Mouse (Mus musculus) neutrophil, adult 5-6 weeks (primary cell): ENCODE results near the gene Sectm1b. TPM values are rescaled to one million over a fixed set of nuclear protein-coding genes. Genes with fewer than 3 reads are reported as not detected.
"Not testable (repeated sequence)": the region's sequence is repeated elsewhere in the genome, so short reads cannot be mapped to it uniquely, and the experiment has no call there.

ENCODE experiments used
- ATAC-seq: fragments of 151-379, 151-347 bp; 2 replicates; pipeline ENCODE4 v1.8.0; 2017; ENCODE audit warnings: mild to moderate bottlenecking, moderate TSS enrichment; ENCODE audit not compliant: insufficient number of reproducible peaks, poor library complexity, low FRiP score, severe bottlenecking; ENCODE audit errors: extremely low read depth
- total RNA-seq: library from RNA; stranded (forward); fragments of 200-1000 nt; gene quantifications from 2 replicates; pipeline ENCODE4 v1.2.3, GENCODE M21; 2017

The Sectm1b gene
- total RNA-seq, 1 experiment from 2014 or later = not detected

GRCm38 (mm10) chr11:121081120-121081519 lies 17.8 kb upstream of the Sectm1b start, which contains the start of gene Sectm1a:
Sectm1a (minus strand) TSS chr11:121081220.
- no peak for ATAC-seq

DNA sequence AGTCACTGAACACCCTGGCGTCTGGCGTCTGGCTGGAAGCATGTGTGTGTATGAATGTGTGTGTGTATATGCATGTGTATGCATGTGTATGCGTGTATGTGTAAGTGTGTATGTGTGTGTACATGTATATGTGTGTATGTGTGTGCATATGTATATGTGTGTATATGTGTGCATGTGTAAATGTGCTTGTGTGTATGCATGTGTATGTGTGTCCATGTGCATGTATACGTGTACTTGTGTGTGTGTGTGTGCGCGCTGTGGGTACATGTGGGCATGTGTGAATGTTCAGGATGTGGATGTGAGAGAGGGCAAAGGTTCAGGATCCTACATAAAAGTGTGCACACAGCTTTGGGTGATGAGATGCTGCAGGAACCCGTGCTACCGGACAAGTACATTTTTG lies 17.0 kb upstream of the Sectm1b start:
- ATAC-seq = no peak

GRCm38 (mm10) chr11:121075655-121076054 lies 12.3 kb upstream of the Sectm1b start:
- no peak for ATAC-seq

DNA sequence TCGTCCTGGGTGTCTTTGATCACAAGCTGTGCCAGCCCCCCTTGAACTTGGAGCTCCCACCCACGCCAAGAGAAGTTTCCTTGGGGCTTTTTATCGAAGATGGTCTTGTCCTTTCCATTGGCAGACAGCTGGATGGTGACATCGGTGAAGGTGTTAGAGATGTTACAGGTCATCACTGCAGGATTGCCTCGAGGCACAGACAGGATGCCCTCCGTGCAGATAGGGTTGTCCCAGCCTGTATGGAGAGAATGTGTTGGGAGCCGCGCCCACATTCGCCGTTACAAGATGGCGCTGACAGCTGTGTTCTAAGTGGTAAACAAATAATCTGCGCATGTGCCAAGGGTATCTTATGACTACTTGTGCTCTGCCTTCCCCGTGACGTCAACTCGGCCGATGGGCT lies 6.3 kb upstream of the Sectm1b start:
- ATAC-seq = not testable (repeated sequence)

DNA sequence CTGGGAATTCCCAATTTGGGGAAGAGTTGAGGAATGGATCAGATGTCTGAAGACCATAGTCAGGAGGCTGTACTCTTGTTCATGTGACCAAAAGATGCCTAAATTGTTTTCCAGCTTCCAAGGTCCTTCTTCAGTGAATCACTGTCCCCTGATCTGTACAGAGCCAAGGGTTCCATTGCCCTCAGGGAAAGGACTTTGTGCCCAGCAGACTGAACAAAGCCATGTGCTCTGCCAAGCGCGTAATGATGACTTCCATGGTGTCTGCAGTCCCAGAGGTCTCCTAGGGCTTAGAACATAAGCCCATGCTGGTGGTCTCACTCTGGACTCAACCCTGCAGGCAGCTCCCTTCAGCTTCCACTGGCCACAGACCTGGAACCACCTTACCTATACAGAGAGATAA lies 4.5 kb upstream of the Sectm1b start:
- no peak for ATAC-seq

GRCm38 (mm10) chr11:121064197-121064596 lies 828 bp upstream of the Sectm1b start:
- no peak for ATAC-seq

DNA sequence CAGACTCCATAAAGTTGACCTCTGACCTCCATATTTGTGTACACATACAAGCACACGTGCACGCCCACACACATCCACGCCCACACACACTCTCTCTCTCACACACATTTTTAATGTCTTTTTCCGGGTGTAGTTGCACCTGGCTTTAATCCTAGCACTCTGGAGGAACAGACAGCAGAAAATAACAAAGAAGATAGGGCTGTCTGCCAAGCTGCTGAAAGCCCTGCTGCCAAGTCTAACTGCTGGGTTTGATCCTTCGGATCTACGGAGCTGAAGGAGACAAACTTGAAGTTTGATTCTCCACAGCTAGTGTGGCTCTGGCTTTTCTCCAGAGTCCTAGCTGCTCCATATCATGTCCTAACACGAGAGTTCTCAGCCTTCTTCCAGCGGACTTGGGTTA lies 1.8 kb downstream of the Sectm1b start:
- ATAC-seq = no peak

DNA sequence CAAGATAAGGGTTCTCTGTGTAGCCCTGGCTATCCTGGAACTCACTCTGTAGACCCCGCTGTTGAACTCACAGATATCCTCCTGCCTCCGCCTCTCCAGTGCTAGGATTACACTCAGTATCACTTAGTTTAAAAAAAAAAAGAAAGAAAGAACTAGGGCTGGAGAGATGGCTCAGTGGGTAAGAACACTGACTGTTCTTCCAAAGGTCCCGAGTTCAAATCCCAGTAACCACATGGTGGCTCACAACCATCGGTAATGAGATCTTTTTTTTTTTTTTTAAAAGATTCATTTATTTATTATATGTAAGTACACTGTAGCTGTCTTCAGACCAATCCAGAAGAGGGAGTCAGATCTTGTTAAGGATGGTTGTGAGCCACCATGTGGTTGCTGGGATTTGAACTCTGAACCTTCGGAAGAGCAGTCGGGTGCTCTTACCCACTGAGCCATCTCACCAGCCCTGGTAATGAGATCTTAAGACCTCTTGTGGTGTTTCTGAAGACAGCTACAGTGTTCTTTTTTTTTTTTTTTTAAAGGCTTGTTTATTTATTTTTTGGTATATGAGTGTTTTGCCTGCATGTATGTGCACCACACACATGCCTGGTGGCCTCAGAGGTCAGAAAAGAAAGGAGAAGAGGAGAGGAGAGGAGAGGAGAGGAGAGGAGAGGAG lies 2.8 kb downstream of the Sectm1b start:
- ATAC-seq = not testable (repeated sequence)

GRCm38 (mm10) chr11:121059471-121059870 lies 3.9 kb downstream of the Sectm1b start:
- ATAC-seq = no peak

GRCm38 (mm10) chr11:121058956-121059355 lies 4.4 kb downstream of the Sectm1b start:
- no peak for ATAC-seq

- no peak for ATAC-seq
Measured at GRCm38 (mm10) chr11:121058122-121058521, 5.2 kb downstream of the Sectm1b start.

GRCm38 (mm10) chr11:121056536-121057236 lies 6.7 kb downstream of the Sectm1b start:
- ATAC-seq = no peak

DNA sequence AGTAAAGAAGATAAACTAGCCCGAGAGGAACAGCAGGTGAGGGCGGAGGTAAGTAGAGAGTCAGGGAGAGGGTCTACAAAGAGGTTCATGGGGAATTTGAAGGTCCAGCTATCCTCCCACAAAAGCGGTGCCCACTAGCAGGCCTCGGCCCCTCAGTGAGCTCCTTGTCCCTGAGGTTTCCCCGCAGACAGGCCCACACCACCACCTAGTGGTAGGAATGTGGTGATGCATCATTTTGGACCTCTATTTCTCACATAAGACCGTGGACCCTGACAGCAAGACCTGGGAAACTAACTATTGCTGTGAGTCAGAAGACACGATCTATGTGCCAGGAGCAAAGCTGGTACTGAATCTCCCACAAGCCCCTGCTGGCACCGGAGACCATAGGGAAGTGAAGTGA lies 9.8 kb downstream of the Sectm1b start:
- peak; percentile 69; the same call in 1 of the 2 replicates for ATAC-seq

GRCm38 (mm10) chr11:121052387-121052786 lies 11.0 kb downstream of the Sectm1b start:
- ATAC-seq = no peak

GRCm38 (mm10) chr11:121051793-121052192 lies 11.6 kb downstream of the Sectm1b start:
- ATAC-seq = no peak

GRCm38 (mm10) chr11:121049840-121050239 lies 13.5 kb downstream of the Sectm1b start:
- ATAC-seq = no peak

DNA sequence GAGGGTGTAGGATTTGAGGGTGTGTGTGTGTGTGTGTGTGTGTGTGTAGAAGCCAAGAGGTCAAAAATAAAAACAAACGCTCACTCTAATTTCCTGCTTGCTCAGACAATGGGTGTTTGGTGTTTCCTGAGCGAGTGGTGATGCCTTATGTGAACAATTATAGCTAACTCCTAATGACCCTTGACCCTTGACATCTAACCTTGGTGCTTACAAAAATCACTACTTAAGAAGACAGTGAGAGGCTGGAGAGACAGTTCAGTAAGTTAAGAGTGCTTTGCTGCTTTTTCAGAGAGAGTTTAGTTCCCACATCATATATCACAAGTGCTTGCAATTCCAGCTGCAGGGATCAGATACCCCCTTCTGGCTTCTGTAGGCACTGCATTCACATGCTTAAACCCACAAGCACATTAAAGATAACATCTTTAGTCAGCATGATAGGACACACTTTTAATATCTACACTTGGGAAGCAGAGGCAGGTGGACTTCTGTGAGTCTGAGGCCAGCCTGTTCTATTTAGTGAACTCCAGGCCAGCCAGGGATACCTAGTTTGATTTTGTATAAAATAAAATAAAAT lies 15.5 kb downstream of the Sectm1b start:
- no peak for ATAC-seq

DNA sequence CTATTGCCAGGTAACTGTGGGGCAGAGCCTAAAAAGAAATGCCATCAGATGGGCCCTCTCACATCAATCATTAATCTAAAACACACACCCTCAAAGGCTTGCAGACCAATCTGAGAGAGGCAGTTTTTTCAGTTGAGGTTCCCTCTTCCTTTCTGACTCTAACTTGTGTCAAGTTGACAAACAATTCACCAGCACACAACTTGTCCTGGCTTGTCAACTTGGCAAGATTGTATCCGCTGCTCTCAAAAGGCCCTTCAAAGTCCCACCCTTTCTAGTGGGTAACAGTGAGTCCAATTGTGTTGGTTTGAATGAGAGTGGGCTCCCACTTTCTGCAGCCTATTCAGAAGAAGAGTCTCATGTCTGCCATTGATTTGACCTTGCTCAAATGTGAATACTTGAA lies 18.1 kb downstream of the Sectm1b start:
- no peak for ATAC-seq

- not testable (repeated sequence) for ATAC-seq
Measured at GRCm38 (mm10) chr11:121043025-121043424, 20.3 kb downstream of the Sectm1b start.

DNA sequence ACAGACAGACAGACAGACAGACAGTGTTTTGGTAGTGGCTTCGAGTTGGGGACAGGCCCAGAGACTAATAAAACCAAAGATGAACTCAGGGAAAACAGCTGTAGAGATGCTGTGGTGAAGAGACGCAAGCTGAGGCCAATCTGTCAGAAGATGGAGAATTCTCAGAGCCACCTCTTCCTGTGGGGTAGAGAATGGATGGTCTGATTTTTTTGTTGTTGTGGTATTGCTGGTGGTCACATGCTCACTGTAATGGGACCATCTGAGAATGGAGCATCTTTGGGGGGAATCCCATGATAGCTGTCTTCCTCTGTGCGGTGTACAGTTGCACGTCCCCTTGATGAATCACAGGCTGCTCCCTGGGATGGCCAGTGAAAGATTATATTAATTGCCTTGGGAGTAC lies 20.9 kb downstream of the Sectm1b start:
- ATAC-seq = no peak
